Mouse (Mus musculus): ENCODE data around the gene Aamp. TPM values are rescaled to one million over a fixed set of nuclear protein-coding genes. Genes with fewer than 3 reads are reported as not detected.

The Aamp gene
- polyA plus RNA-seq, 1 experiment, result not detected

DNA sequence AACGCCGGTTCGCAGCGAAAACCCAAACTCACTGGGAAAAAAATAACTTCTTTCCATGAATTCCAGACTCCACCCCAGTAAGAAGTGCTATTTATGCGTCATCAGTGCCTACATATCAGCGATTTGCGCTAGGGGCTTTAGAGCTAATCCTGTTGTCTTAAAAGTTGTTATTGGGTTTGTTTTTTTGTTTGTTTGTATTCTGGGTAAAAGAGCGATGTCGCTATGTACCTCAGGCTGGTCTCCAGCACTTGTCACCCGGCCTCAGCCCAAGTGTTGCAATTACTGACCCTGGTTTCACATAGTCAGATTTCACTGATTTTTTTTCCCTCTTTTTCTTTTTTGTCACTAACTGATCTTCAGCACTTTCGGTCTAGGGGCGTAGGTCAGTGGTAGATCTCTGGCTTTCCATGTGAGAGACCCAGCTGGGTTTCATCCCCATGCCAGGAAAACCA, 19.8 kb upstream of the Aamp start:
- Histone ChIP-seq H3K4me1 (ENCODE audit: control insufficient read depth, insufficient read depth, low read length) (peaks cover 15% of the 10 kb centered on the region), H3K27ac (ENCODE audit: insufficient read depth, low read depth, low read length) (0 out of 2 replicates have a peak overlapping the region, but pooled peaks have one; percentile 34), H3K4me3 (ENCODE audit: insufficient read depth, low read depth, low read length) (peak overlapping the region; percentile 55)
- WGBS, result 37% methylated on average over 12 of the region's 12 CpGs
- no peak for TF ChIP-seq POLR2A (IDR thresholded peaks at IDR 0.05; ENCODE audit: insufficient read depth, low read depth, low read length)
- no peak for TF ChIP-seq CTCF (IDR thresholded peaks at IDR 0.05; ENCODE audit: insufficient read depth, low read depth, low read length)

DNA sequence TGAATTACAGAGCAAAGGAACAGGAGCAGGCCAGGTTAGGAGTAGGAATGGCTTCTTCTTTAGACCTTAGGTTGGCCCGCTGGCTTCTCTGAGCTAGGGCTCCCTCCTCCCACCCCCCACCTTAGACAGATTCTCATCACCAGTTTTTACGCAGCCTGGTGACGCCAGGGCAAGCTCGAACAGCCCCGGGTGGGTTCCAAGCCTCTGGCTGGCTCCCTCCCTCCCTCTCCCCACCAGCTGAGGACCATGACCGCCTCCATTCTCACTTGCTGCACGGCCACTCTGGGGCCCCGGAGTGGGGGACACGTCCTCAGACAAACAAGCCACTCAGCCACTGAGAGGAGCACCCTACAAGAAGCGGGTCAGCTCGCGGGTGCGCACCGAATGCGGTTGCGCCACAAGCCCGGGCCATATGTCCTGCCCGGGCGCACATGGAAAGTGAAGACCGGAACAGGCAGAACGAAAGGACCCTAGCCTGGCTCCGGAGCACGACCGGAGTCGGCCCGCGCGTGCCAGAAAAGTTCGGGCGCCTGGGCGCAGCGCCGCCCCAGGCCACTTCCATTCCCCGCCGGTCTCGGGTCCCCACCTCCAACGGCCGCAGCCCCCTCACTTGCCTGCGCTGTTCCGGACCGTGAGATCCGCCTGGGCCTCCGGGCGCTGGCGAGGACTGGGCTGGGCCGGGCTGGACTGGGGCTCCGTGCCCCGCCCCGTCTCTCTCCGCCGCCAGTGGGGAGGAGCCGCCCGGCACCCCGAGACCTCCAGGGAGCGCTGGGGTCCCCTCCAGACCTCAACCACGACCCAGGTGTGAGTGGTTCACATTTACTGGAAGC, 19.2 kb upstream of the Aamp start:
- 10% methylated on average over 56 of the region's 56 CpGs for WGBS
- TF ChIP-seq CTCF (IDR thresholded peaks at IDR 0.05; ENCODE audit: insufficient read depth, low read depth, low read length), result no peak
- no peak for TF ChIP-seq POLR2A (IDR thresholded peaks at IDR 0.05; ENCODE audit: insufficient read depth, low read depth, low read length)
- H3K27ac ChIP-seq (ENCODE audit: insufficient read depth, low read depth, low read length), result 0 out of 2 replicates have a peak overlapping the region, but pooled peaks have one; percentile 34
- H3K4me1 ChIP-seq (ENCODE audit: control insufficient read depth, insufficient read depth, low read length), result peaks cover 21% of the 10 kb centered on the region
- H3K4me3 ChIP-seq (ENCODE audit: insufficient read depth, low read depth, low read length), result peak overlapping the region; percentile 55

DNA sequence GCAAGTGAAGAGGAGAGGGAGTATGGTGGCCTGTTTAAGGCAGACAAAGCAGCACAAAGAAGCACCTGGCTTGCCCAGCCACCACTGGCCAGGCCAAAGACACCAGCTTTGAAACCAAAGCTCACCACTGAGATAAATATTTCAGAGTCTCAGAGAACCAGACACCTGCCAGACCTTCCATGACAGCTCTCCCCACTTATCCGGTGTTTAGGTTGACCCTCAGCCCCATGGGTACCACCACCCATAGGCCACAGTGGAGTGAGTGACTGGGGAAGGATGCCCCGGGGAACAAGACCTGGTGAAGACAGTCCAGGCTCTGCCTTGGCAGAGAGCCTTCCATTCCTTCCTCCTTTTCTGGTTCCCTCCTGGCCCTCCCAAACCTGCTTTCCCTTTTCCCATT, 18.3 kb upstream of the Aamp start:
- WGBS, result 88% methylated on average over 2 of the region's 2 CpGs
- Histone ChIP-seq H3K4me3 (ENCODE audit: insufficient read depth, low read depth, low read length) (no peak overlapping the region), H3K4me1 (ENCODE audit: control insufficient read depth, insufficient read depth, low read length) (peaks cover 28% of the 10 kb centered on the region), H3K27ac (ENCODE audit: insufficient read depth, low read depth, low read length) (no peak overlapping the region)
- TF ChIP-seq CTCF (IDR thresholded peaks at IDR 0.05; ENCODE audit: insufficient read depth, low read depth, low read length) (no peak), POLR2A (IDR thresholded peaks at IDR 0.05; ENCODE audit: insufficient read depth, low read depth, low read length) (no peak)

DNA sequence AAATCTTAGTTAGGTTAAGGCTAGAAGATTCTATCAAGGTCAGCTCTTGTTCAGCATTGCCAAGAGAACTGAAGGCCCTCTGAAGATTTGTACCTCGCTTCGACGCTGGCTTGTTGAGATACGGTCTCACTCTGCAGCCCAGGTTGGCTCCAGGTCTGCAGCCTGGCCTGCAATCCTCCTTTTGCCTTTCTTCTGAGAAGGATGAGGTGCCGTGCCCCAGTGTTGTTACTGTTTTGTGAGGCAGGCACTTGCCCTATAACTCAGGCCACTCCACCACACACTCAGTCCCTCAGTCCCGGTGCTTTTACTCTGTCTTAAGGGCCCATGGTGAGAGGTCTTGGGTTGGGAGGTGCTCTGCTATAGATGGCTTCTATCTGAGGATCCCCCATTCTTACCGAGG, 17.7 kb upstream of the Aamp start:
- 91% methylated on average over 7 of the region's 7 CpGs for WGBS
- no peak overlapping the region for H3K4me3 ChIP-seq (ENCODE audit: insufficient read depth, low read depth, low read length)

GRCm38 (mm10) chr1:74300347-74301110, 16.0 kb upstream of the Aamp start:
- Histone ChIP-seq H3K4me1 (ENCODE audit: control insufficient read depth, insufficient read depth, low read length) (peaks cover 47% of the 10 kb centered on the region), H3K27ac (ENCODE audit: insufficient read depth, low read depth, low read length) (no peak overlapping the region), H3K4me3 (ENCODE audit: insufficient read depth, low read depth, low read length) (no peak overlapping the region)
- WGBS, result 62% methylated on average over 6 of the region's 6 CpGs
- no peak for TF ChIP-seq CTCF (IDR thresholded peaks at IDR 0.05; ENCODE audit: insufficient read depth, low read depth, low read length)
- TF ChIP-seq POLR2A (IDR thresholded peaks at IDR 0.05; ENCODE audit: insufficient read depth, low read depth, low read length), result no peak

More for the DNA sequence above, 17.7 kb upstream of the Aamp start:
- Histone ChIP-seq H3K4me1 (ENCODE audit: control insufficient read depth, insufficient read depth, low read length) (peaks cover 30% of the 10 kb centered on the region), H3K27ac (ENCODE audit: insufficient read depth, low read depth, low read length) (no peak overlapping the region)
- TF ChIP-seq POLR2A (IDR thresholded peaks at IDR 0.05; ENCODE audit: insufficient read depth, low read depth, low read length) (no peak), CTCF (IDR thresholded peaks at IDR 0.05; ENCODE audit: insufficient read depth, low read depth, low read length) (no peak)

- no peak for TF ChIP-seq POLR2A (IDR thresholded peaks at IDR 0.05; ENCODE audit: insufficient read depth, low read depth, low read length)
- TF ChIP-seq CTCF (IDR thresholded peaks at IDR 0.05; ENCODE audit: insufficient read depth, low read depth, low read length), result no peak
- H3K27ac ChIP-seq (ENCODE audit: insufficient read depth, low read depth, low read length), result no peak overlapping the region
These were observed 14.5 kb upstream of the Aamp start for GRCm38 (mm10) chr1:74298996-74299395.

DNA sequence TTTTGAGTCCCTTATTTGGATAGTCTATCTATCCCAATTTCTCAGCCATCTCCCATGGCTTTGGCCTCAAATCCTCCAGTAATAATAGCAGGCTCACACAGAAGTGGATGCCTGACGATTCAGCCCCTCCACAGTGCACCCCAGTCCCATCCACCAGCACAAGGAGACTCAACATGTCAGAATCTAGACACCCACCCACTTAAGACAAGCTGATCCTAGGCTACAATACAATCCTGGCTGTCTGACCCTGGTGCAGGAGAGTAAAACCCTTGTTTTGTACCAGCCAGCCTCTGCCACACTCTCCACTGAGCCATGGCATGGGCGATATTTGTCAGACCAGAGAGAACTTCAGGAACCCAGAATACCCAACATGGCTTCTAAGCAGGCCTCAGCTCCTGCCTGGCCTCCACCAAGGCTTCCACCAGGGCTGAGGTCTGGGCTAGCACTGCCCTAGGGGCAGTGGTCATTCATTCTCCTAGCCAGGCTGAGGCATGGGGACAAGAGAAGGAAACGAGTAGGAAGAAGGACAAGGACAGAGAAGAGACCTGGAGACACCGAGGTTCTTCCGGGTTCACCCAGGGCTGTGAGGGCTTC, 13.7 kb upstream of the Aamp start:
- no peak for TF ChIP-seq POLR2A (IDR thresholded peaks at IDR 0.05; ENCODE audit: insufficient read depth, low read depth, low read length)
- TF ChIP-seq CTCF (IDR thresholded peaks at IDR 0.05; ENCODE audit: insufficient read depth, low read depth, low read length), result no peak
- H3K4me1 ChIP-seq (ENCODE audit: control insufficient read depth, insufficient read depth, low read length), result peaks cover 45% of the 10 kb centered on the region
- H3K27ac ChIP-seq (ENCODE audit: insufficient read depth, low read depth, low read length), result no peak overlapping the region
- H3K4me3 ChIP-seq (ENCODE audit: insufficient read depth, low read depth, low read length), result no peak overlapping the region
- 72% methylated on average over 5 of the region's 5 CpGs for WGBS

More at GRCm38 (mm10) chr1:74298996-74299395, 14.5 kb upstream of the Aamp start:
- H3K4me3 ChIP-seq (ENCODE audit: insufficient read depth, low read depth, low read length), result no peak overlapping the region
- H3K4me1 ChIP-seq (ENCODE audit: control insufficient read depth, insufficient read depth, low read length), result peaks cover 52% of the 10 kb centered on the region
- 45% methylated on average over 5 of the region's 5 CpGs for WGBS

DNA sequence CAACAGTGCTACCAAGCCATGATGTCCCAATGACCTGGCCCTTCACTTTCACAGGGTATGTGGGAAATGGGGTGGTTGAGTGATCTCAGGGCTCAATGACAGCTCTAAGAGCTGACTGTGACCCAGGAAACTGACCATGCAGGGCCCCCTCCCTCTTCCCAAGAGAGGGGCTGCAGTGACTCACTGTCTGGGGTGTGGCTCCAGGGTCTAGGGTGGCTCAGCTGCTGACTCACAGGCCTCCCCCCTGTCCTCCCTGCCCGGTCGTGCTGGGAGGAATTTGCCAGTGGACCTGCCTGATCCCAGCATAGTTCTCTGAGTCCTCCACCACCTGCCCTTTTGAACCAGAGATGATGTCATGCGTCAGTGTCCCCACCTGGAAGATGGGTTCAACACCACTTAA, 12.7 kb upstream of the Aamp start:
- H3K4me1 ChIP-seq (ENCODE audit: control insufficient read depth, insufficient read depth, low read length), result peaks cover 48% of the 10 kb centered on the region
- no peak for TF ChIP-seq POLR2A (IDR thresholded peaks at IDR 0.05; ENCODE audit: insufficient read depth, low read depth, low read length)
- 56% methylated on average over 3 of the region's 3 CpGs for WGBS
- H3K4me3 ChIP-seq (ENCODE audit: insufficient read depth, low read depth, low read length), result no peak overlapping the region
- H3K27ac ChIP-seq (ENCODE audit: insufficient read depth, low read depth, low read length), result peak overlapping the region; percentile 9; the same call in 1 of the 2 replicates
